In genomic region chr14:16144299-16144698, GRCm38 (mm10) we compare ENCODE assay signal across 20 mouse cellular contexts.
DNase-seq lines count a peak whose midpoint lies in the region; TF ChIP-seq lines count a peak whose summit lies in the region.
"Had no signal": no experiment of that assay in that cellular context is flagged by ENCODE, and none has a peak within 500 bp of the region (broad histone marks: within the 10 kb centered on the region; RNA-seq: fewer than 3 reads in every experiment).

No protein-coding gene starts in this region.

- peak; percentile 70 for TF ChIP-seq EP300 in ES-Bruce4 (IDR thresholded peaks at IDR 0.05; ENCODE audit: insufficient read depth, low read depth, low read length)

- H3K27ac ChIP-seq in ES-Bruce4 (ENCODE audit: insufficient read depth, low read length) (peak overlapping the region; percentile 75), ES-E14 (ENCODE audit: insufficient read depth, low read depth, low read length, poor library complexity, severe bottlenecking) (no peak overlapping the region)
- H3K27ac ChIP-seq: embryonic facial prominence, embryonic 10.5 days; embryonic facial prominence, embryonic 12.5 days; forebrain, embryonic 13.5 days; forebrain, embryonic 15.5 days had no signal

- H3K4me3 ChIP-seq in ES-Bruce4 (ENCODE audit: low read depth, low read length): peak overlapping the region; percentile 45
- no peak overlapping the region; a peak in 1 of 4 replicates for H3K4me3 ChIP-seq in ES-E14 (ENCODE audit: insufficient read depth in 1 of 2, low read depth in 1 of 2, low read length in 2 of 2, poor library complexity in 1 of 2, severe bottlenecking in 1 of 2)
- H3K4me3 ChIP-seq: embryonic facial prominence, embryonic 10.5 days; embryonic facial prominence, embryonic 12.5 days; forebrain, embryonic 13.5 days; forebrain, embryonic 15.5 days had no signal

- DNase-seq in ES-E14 (ENCODE audit: low read depth, low spot score) (peak; percentile 6), ZHBTc4 (ENCODE audit: low read depth, low spot score) (peak; percentile 29)
- no peak for DNase-seq in layer of hippocampus, adult 9-11 months
- DNase-seq in adrenal gland, adult 2 months: no peak
- DNase-seq: adrenal gland, adult 8-10 months; adrenal gland, postnatal 14 days; adrenal gland, postnatal 36 days; B cell, adult 2 months; cerebellum, adult 11-12 months; cerebellum, adult 2 months; cerebellum, adult 9-10 months; cerebellum, postnatal 10 days; cerebellum, postnatal 25 days; forebrain, postnatal 0 days had no signal

- H3K27me3 ChIP-seq in ES-Bruce4 (ENCODE audit: control insufficient read depth, insufficient read depth, low read length, poor library complexity, severe bottlenecking): no peaks in the 10 kb centered on the region
- H3K27me3 ChIP-seq: CH12.LX; embryonic facial prominence, embryonic 12.5 days; forebrain, embryonic 13.5 days; forebrain, embryonic 15.5 days had no signal

- in situ Hi-C loops in ES-E14 (cut with MboI; ENCODE audit: low sequenced_read_pairs in 2 of 2, unreplicated experiment in 2 of 2): no loop called here

- TF ChIP-seq POLR2A in ES-Bruce4 (IDR thresholded peaks at IDR 0.05; ENCODE audit: insufficient read depth, low read length): no peak

- H3K9me3 ChIP-seq in ES-Bruce4 (replicated peaks; ENCODE audit: control insufficient read depth, insufficient read depth, low read length, poor library complexity, severe bottlenecking): 0 out of 2 replicates have a peak, but pooled peaks cover 3% of the 10 kb centered on the region
- H3K9me3 ChIP-seq in ES-E14 (ENCODE audit: control insufficient read depth, insufficient read depth, low read depth, low read length): no peaks in the 10 kb centered on the region
- H3K9me3 ChIP-seq: embryonic facial prominence, embryonic 10.5 days; embryonic facial prominence, embryonic 12.5 days; forebrain, embryonic 13.5 days; forebrain, embryonic 15.5 days had no signal

- H3K4me1 ChIP-seq in ES-Bruce4 (ENCODE audit: control insufficient read depth, insufficient read depth, low read length) (peaks cover 2% of the 10 kb centered on the region), ES-E14 (ENCODE audit: control insufficient read depth in 2 of 2, insufficient read depth in 2 of 2, low read length in 2 of 2, poor library complexity in 1 of 2) (no peaks in the 10 kb centered on the region)
- H3K4me1 ChIP-seq: embryonic facial prominence, embryonic 10.5 days; embryonic facial prominence, embryonic 12.5 days; forebrain, embryonic 13.5 days; forebrain, embryonic 15.5 days had no signal

- H3K36me3 ChIP-seq in ES-Bruce4 (ENCODE audit: control insufficient read depth, insufficient read depth, low read length, poor library complexity, severe bottlenecking): no peaks in the 10 kb centered on the region
- peaks cover 3% of the 10 kb centered on the region; the same call in 1 of the 2 replicates for H3K36me3 ChIP-seq in ES-E14 (ENCODE audit: control insufficient read depth, insufficient read depth, low read length, poor library complexity, severe bottlenecking)
- H3K36me3 ChIP-seq: embryonic facial prominence, embryonic 10.5 days; embryonic facial prominence, embryonic 12.5 days; forebrain, embryonic 15.5 days had no signal

- no peak for TF ChIP-seq CTCF in ES-Bruce4 (IDR thresholded peaks at IDR 0.05; ENCODE audit: low read depth, low read length)

- peak overlapping the region; percentile 77 for H3K9ac ChIP-seq in ES-Bruce4 (ENCODE audit: low read depth, poor library complexity, severe bottlenecking)
- H3K9ac ChIP-seq in ES-E14 (ENCODE audit: insufficient read depth, low read depth, low read length, poor library complexity, severe bottlenecking): no peak overlapping the region
- H3K9ac ChIP-seq: embryonic facial prominence, embryonic 12.5 days; forebrain, embryonic 13.5 days; forebrain, embryonic 15.5 days; forebrain, postnatal 0 days had no signal

TF ChIP-seq in ES-E14, 5 proteins besides CTCF, POLR2A, EP300 and RAD21:
- TF ChIP-seq ZNF384 (IDR thresholded peaks at IDR 0.05; ENCODE audit: low read depth, low read length) (no peak), ZC3H11A (IDR thresholded peaks at IDR 0.05; ENCODE audit: borderline replicate concordance, low read depth, low read length) (no peak), CHD2 (IDR thresholded peaks at IDR 0.05; ENCODE audit: low read depth, low read length) (no peak), MAFK (IDR thresholded peaks at IDR 0.05; ENCODE audit: insufficient read depth, low read depth, low read length) (no peak), HCFC1 (IDR thresholded peaks at IDR 0.05; ENCODE audit: borderline replicate concordance, insufficient read depth, low read length) (no peak)

Comparison
In these comparisons a context has a peak if more than half of its experiments do, and no peak if none do; other contexts are left out.
1. DNase-seq: peak in ES-E14 (single experiment) and ZHBTc4 (single experiment); none in layer of hippocampus, adult 9-11 months (single experiment) and adrenal gland, adult 2 months (single experiment).